Mouse (Mus musculus) CH12.LX (cell line): Measurements from ENCODE around the gene Dcaf10.

Experiments used
- CTCF ChIP-seq, 2 experiments: IDR thresholded peaks in 1 of 2; conservative IDR thresholded peaks in 1 of 2; 2 replicates each; pipeline ENCODE4 v1.5.1; 2011 to 2012; ENCODE audit warnings: low read depth in 2 of 2, low read length in 2 of 2, improper control_type of control experiment in 1 of 2, inconsistent platforms in 1 of 2, mild to moderate bottlenecking in 1 of 2, moderate library complexity in 1 of 2
- ELF1 ChIP-seq: IDR thresholded peaks from 2 replicates; pipeline ENCODE4 v1.6.1; 2014; ENCODE audit warnings: low read depth, mild to moderate bottlenecking, inconsistent platforms, low read length, improper control_type of control experiment
- EP300 ChIP-seq: IDR thresholded peaks from 2 replicates; pipeline ENCODE4 v1.6.1; 2011; ENCODE audit warnings: low read length, improper control_type of control experiment
- IRF4 ChIP-seq: IDR thresholded peaks from 2 replicates; pipeline ENCODE4 v1.6.1; 2014; ENCODE audit warnings: low read depth, mild to moderate bottlenecking, inconsistent platforms, low read length, improper control_type of control experiment
- KAT2A ChIP-seq: IDR thresholded peaks from 2 replicates; pipeline ENCODE4 v1.6.1; 2012; ENCODE audit warnings: low read length, improper control_type of control experiment, inconsistent platforms; ENCODE audit not compliant: insufficient replicate concordance
- POLR2A ChIP-seq: IDR thresholded peaks from 2 replicates; pipeline ENCODE4 v1.6.1; 2011; ENCODE audit warnings: low read depth, mild to moderate bottlenecking, improper control_type of control experiment, low read length
- RCOR1 ChIP-seq: conservative IDR thresholded peaks from 2 replicates; pipeline ENCODE4 v1.6.1; 2012; ENCODE audit warnings: low read depth, mild to moderate bottlenecking, inconsistent platforms, low read length, improper control_type of control experiment
- SIN3A ChIP-seq: IDR thresholded peaks from 2 replicates; pipeline ENCODE4 v1.6.1; 2012; ENCODE audit warnings: low read length, improper control_type of control experiment, inconsistent platforms
- TBP ChIP-seq: conservative IDR thresholded peaks from 2 replicates; pipeline ENCODE4 v1.6.1; 2011; ENCODE audit warnings: low read depth, low read length, improper control_type of control experiment
- TCF12 ChIP-seq: IDR thresholded peaks from 2 replicates; pipeline ENCODE4 v1.6.1; 2014; ENCODE audit warnings: low read depth, mild to moderate bottlenecking, inconsistent platforms, low read length, improper control_type of control experiment
- ZC3H11A ChIP-seq: IDR thresholded peaks from 2 replicates; pipeline ENCODE4 v1.6.1; 2012; ENCODE audit warnings: low read depth, mild to moderate bottlenecking, inconsistent platforms, low read length, improper control_type of control experiment
- ZKSCAN1 ChIP-seq: IDR thresholded peaks from 2 replicates; pipeline ENCODE4 v1.6.1; 2012; ENCODE audit warnings: low read depth, inconsistent platforms, low read length, improper control_type of control experiment, borderline replicate concordance
- ZNF384 ChIP-seq: IDR thresholded peaks from 2 replicates; pipeline ENCODE4 v1.6.1; 2012; ENCODE audit warnings: low read depth, low read length, improper control_type of control experiment, inconsistent platforms

DNA sequence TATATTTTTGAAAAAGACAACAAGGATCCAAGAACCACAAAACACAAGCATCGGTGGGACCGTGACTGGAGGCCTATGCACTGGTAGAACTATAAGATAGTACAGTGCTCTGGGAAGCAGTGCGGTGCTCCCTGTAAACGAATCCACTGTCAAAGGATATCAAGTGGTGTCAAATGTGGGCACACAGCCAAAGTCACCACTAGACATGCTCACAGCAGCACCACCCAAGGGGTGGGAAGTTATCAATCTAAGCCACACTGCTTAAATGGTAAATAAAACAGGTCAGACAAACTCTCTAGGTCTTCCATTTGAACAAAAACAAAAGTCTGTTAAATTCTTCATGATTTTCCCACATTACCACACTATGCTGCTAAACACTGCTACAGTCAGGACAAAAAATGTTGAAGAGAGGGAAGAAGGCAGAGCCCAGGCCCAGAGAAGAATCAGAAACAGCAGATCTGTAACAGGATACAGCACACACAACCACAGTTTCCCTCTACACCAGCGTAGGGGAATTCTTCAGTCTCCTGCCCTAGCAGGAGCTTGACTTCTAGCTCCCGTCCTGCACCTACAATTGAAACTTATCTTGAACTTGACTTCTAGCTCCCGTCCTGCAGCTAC is 61.1 kb downstream of the Dcaf10 start:
- no peak for TF ChIP-seq KAT2A
- no peak for TF ChIP-seq TBP
- no peak for TF ChIP-seq CTCF (conservative IDR thresholded peaks at IDR 0.05 in 1 of 2, IDR thresholded peaks at IDR 0.05 in 1 of 2; ENCODE audit: low read depth in 2 of 2, low read length in 2 of 2)
- TF ChIP-seq ZC3H11A: no peak
- no peak for TF ChIP-seq ZNF384
- no peak for TF ChIP-seq SIN3A
- no peak for TF ChIP-seq POLR2A
- TF ChIP-seq ZKSCAN1: no peak
- TF ChIP-seq EP300: no peak
- TF ChIP-seq TCF12: no peak
- TF ChIP-seq RCOR1: no peak
- TF ChIP-seq IRF4: no peak
- no peak for TF ChIP-seq ELF1
